Mouse (Mus musculus) neural tube, embryonic 15.5 days (tissue): ENCODE data around the gene Slc17a6. TPM values are rescaled to one million over a fixed set of nuclear protein-coding genes. Genes with fewer than 3 reads are reported as not detected.
"Not testable (repeated sequence)": the region's sequence is repeated elsewhere in the genome, so short reads cannot be mapped to it uniquely, and the experiment has no call there.

ENCODE experiments used
- ATAC-seq: fragments of 200-750 bp; cut with Nextera tagmentation; 2 replicates; pipeline ENCODE4 v1.8.0; 2017; ENCODE audit warnings: mild to moderate bottlenecking, moderate TSS enrichment, moderate library complexity; ENCODE audit not compliant: low FRiP score
- H3K27ac ChIP-seq: fragments of 300-500 bp; sonication (generic); replicated peaks from 2 replicates; pipeline ENCODE4 v1.5.1; 2015; ENCODE audit warnings: mild to moderate bottlenecking, inconsistent platforms
- H3K27me3 ChIP-seq: fragments of 300-500 bp; sonication (generic); replicated peaks from 2 replicates; pipeline ENCODE4 v1.6.1; 2015; ENCODE audit warnings: inconsistent platforms
- H3K36me3 ChIP-seq: fragments of 300-500 bp; sonication (generic); 2 replicates; pipeline ENCODE4 v1.6.1; 2015; ENCODE audit warnings: inconsistent platforms
- H3K4me1 ChIP-seq: fragments of 300-500 bp; sonication (generic); 2 replicates; pipeline ENCODE4 v1.6.1; 2015; ENCODE audit warnings: inconsistent platforms
- H3K4me2 ChIP-seq: fragments of 300-500 bp; sonication (generic); 2 replicates; pipeline ENCODE4 v1.6.1; 2015; ENCODE audit warnings: inconsistent platforms, mild to moderate bottlenecking, moderate library complexity
- H3K4me3 ChIP-seq: fragments of 300-500 bp; sonication (generic); replicated peaks from 2 replicates; pipeline ENCODE4 v1.5.1; 2015; ENCODE audit warnings: mild to moderate bottlenecking, inconsistent platforms
- H3K9ac ChIP-seq: fragments of 300-500 bp; sonication (generic); replicated peaks from 2 replicates; pipeline ENCODE4 v1.6.1; 2015; ENCODE audit warnings: mild to moderate bottlenecking, inconsistent platforms
- H3K9me3 ChIP-seq: fragments of 300-500 bp; sonication (generic); replicated peaks from 2 replicates; pipeline ENCODE4 v1.6.1; 2016; ENCODE audit warnings: inconsistent platforms
- WGBS: fragments of 180-500 bp; shearing (Covaris S2); methylation state at CpG from one replicate; pipeline ENCODE4 v1.1.7; 2015; ENCODE audit warnings: mixed read lengths; 5-methylcytosine and 5-hydroxymethylcytosine counted together
- polyA plus RNA-seq: library from polyadenylated mRNA; unstranded; fragments of >200 nt; fragmentation: Nextera tagmentation; extraction: Ambion mirVana; gene quantifications from 2 replicates; pipeline ENCODE4 v1.2.1, GENCODE M21; 2015

Slc17a6 gene
- polyA plus RNA-seq, 1 experiment from 2014 or later: 115 TPM

- H3K27ac ChIP-seq: peak overlapping the region; percentile 46; the same call in 1 of the 2 replicates
- 69% methylated on average over 8 of the region's 8 CpGs for whole genome bisulfite sequencing
Measured at GRCm38 (mm10) chr7:51693539-51694217, 71.9 kb downstream of the Slc17a6 start.

GRCm38 (mm10) chr7:51694452-51694851, 72.6 kb downstream of the Slc17a6 start:
- no peak overlapping the region for H3K9ac ChIP-seq
- no peaks in the 10 kb centered on the region for H3K4me1 ChIP-seq
- H3K4me2 ChIP-seq: no peak overlapping the region
- H3K36me3 ChIP-seq: no peaks in the 10 kb centered on the region
- no peak overlapping the region for H3K4me3 ChIP-seq
- H3K27me3 ChIP-seq: no peaks in the 10 kb centered on the region
- no peaks in the 10 kb centered on the region for H3K9me3 ChIP-seq
- no peak for ATAC-seq
- WGBS: 76% methylated on average over 4 of the region's 4 CpGs
- H3K27ac ChIP-seq: peak overlapping the region; percentile 34

More at GRCm38 (mm10) chr7:51693539-51694217, 71.9 kb downstream of the Slc17a6 start:
- Histone ChIP-seq H3K9ac (no peak overlapping the region), H3K4me3 (no peak overlapping the region), H3K4me2 (no peak overlapping the region), H3K36me3 (no peaks in the 10 kb centered on the region), H3K27me3 (no peaks in the 10 kb centered on the region), H3K4me1 (no peaks in the 10 kb centered on the region), H3K9me3 (no peaks in the 10 kb centered on the region)
- ATAC-seq: peak; percentile 53; the same call in 1 of the 2 replicates

GRCm38 (mm10) chr7:51709508-51709907, 87.7 kb downstream of the Slc17a6 start:
- H3K4me2 ChIP-seq: no peak overlapping the region
- no peaks in the 10 kb centered on the region for H3K9me3 ChIP-seq
- no peaks in the 10 kb centered on the region for H3K36me3 ChIP-seq
- no peaks in the 10 kb centered on the region for H3K27me3 ChIP-seq
- H3K4me1 ChIP-seq: no peaks in the 10 kb centered on the region
- no peak for ATAC-seq
- H3K9ac ChIP-seq: no peak overlapping the region
- no peak overlapping the region for H3K27ac ChIP-seq
- WGBS: 88% methylated on average over 3 of the region's 3 CpGs
- H3K4me3 ChIP-seq: no peak overlapping the region

- WGBS: 78% methylated on average over 3 of the region's 3 CpGs
- H3K4me2 ChIP-seq, ATAC-seq, H3K27ac ChIP-seq, H3K27me3 ChIP-seq, H3K36me3 ChIP-seq, H3K4me1 ChIP-seq, H3K9me3 ChIP-seq, H3K9ac ChIP-seq, H3K4me3 ChIP-seq: not testable (repeated sequence)
Measured at GRCm38 (mm10) chr7:51710346-51710745, 88.5 kb downstream of the Slc17a6 start.

- 83% methylated on average over 2 of the region's 2 CpGs for WGBS
- no peaks in the 10 kb centered on the region for H3K27me3 ChIP-seq
- H3K36me3 ChIP-seq: no peaks in the 10 kb centered on the region
Measured at GRCm38 (mm10) chr7:51715771-51716170, 94.0 kb downstream of the Slc17a6 start.

More at GRCm38 (mm10) chr7:51715771-51716170, 94.0 kb downstream of the Slc17a6 start:
- no peaks in the 10 kb centered on the region for H3K9me3 ChIP-seq
- H3K4me3 ChIP-seq: no peak overlapping the region
- H3K27ac ChIP-seq: no peak overlapping the region
- H3K9ac ChIP-seq: no peak overlapping the region
- no peak overlapping the region for H3K4me2 ChIP-seq
- no peaks in the 10 kb centered on the region for H3K4me1 ChIP-seq
- ATAC-seq: no peak

Other genes starting within 250 kb of the Slc17a6 start
- 1.0 and 1.5 TPM in 2 replicates for gene Ano5, start 111.0 kb upstream of the Slc17a6 start, polyA plus RNA-seq
- 18.9 and 20.1 TPM in 2 replicates for gene Gas2, start 240.0 kb downstream of the Slc17a6 start, polyA plus RNA-seq
- 8.4 and 10.1 TPM in 2 replicates for gene Fancf, start 240.3 kb downstream of the Slc17a6 start, polyA plus RNA-seq